Mouse (Mus musculus) forebrain, embryonic 16.5 days (tissue): ENCODE results near the gene Pam. TPM values are rescaled to one million over a fixed set of nuclear protein-coding genes. Genes with fewer than 3 reads are reported as not detected.

Source experiments
- ATAC-seq: fragments of 200-750 bp; cut with Nextera tagmentation; 2 replicates; pipeline ENCODE4 v1.8.0; 2017; ENCODE audit warnings: mild to moderate bottlenecking, moderate library complexity
- H3K27ac ChIP-seq: fragments of 300-500 bp; sonication (generic); 2 replicates; pipeline ENCODE4 v1.5.1; 2014; ENCODE audit warnings: low read length, control low read depth
- H3K27me3 ChIP-seq: fragments of 300-500 bp; sonication (generic); replicated peaks from 2 replicates; pipeline ENCODE4 v1.6.1; 2014; ENCODE audit warnings: low read length; ENCODE audit not compliant: control insufficient read depth, insufficient read depth
- H3K36me3 ChIP-seq: fragments of 300-500 bp; sonication (generic); 2 replicates; pipeline ENCODE4 v1.6.1; 2014; ENCODE audit not compliant: control insufficient read depth, insufficient read depth
- H3K4me1 ChIP-seq: fragments of 300-500 bp; sonication (generic); replicated peaks from 2 replicates; pipeline ENCODE4 v1.6.1; 2014; ENCODE audit warnings: low read length; ENCODE audit not compliant: control insufficient read depth, insufficient read depth
- H3K4me2 ChIP-seq: fragments of 300-500 bp; sonication (generic); 2 replicates; pipeline ENCODE4 v1.6.1; 2014; ENCODE audit warnings: mild to moderate bottlenecking, low read length, control low read depth
- H3K4me3 ChIP-seq: fragments of 300-500 bp; sonication (generic); replicated peaks from 2 replicates; pipeline ENCODE4 v1.5.1; 2014; ENCODE audit warnings: mild to moderate bottlenecking, low read length, control low read depth
- H3K9ac ChIP-seq: fragments of 300-500 bp; sonication (generic); replicated peaks from 2 replicates; pipeline ENCODE4 v1.6.1; 2014; ENCODE audit warnings: low read depth, low read length, control low read depth
- H3K9me3 ChIP-seq: fragments of 300-500 bp; sonication (generic); 2 replicates; pipeline ENCODE4 v1.6.1; 2016; ENCODE audit warnings: low read length; ENCODE audit not compliant: control insufficient read depth
- WGBS: fragments of 180-500 bp; shearing (Covaris S2); extraction: QIAGEN DNeasy Blood & Tissue Kit; methylation state at CpG from one replicate; pipeline ENCODE4 v1.1.7; 2014; 5-methylcytosine and 5-hydroxymethylcytosine counted together
- polyA plus RNA-seq: library from polyadenylated mRNA; unstranded; fragments of >200 nt; fragmentation: Nextera tagmentation; extraction: Ambion mirVana; gene quantifications from 2 replicates; pipeline ENCODE4 v1.2.1, GENCODE M21; 2015

The Pam gene
- polyA plus RNA-seq, 1 experiment from 2014 or later, result 45.1 TPM

DNA sequence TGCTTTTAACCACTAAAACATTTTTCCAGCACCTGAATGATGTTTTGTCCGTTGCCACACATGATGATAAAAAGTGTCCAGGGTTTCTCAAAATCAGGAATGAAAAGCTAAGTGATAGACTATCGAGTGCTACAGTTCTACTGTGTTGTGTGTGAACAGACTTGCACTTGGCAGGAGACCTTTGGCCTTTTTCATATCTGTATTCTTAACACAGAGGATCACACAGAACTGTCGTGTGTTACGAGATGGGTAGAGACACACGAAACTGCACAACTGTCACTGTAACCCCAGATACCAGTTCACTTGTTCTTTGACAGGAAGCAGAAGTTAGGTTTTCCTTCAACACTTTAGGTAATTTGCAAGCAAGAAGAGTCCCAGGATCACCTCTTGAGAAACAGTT lies 232.7 kb downstream of the Pam start:
- Histone ChIP-seq H3K27me3 (no peaks in the 10 kb centered on the region), H3K4me2 (no peak overlapping the region), H3K9me3 (no peaks in the 10 kb centered on the region), H3K27ac (peak overlapping the region; percentile 60), H3K4me3 (no peak overlapping the region), H3K4me1 (peaks cover 17% of the 10 kb centered on the region), H3K9ac (no peak overlapping the region), H3K36me3 (0 out of 2 replicates have a peak, but pooled peaks cover 2% of the 10 kb centered on the region)
- peak; percentile 60 for ATAC-seq
- 45% methylated on average over 5 of the region's 5 CpGs for WGBS

- Histone ChIP-seq H3K27me3 (no peaks in the 10 kb centered on the region), H3K4me3 (no peak overlapping the region), H3K9ac (no peak overlapping the region), H3K36me3 (no peaks in the 10 kb centered on the region), H3K4me2 (no peak overlapping the region), H3K9me3 (no peaks in the 10 kb centered on the region), H3K4me1 (peaks cover 6% of the 10 kb centered on the region; the same call in 1 of the 2 replicates), H3K27ac (no peak overlapping the region)
- ATAC-seq, result no peak
- 48% methylated on average over 3 of the region's 3 CpGs for WGBS
Observed at GRCm38 (mm10) chr1:97854256-97854655, 241.2 kb downstream of the Pam start.

- no peaks in the 10 kb centered on the region for H3K27me3 ChIP-seq
- 63% methylated on average over 13 of the region's 13 CpGs for WGBS
- no peaks in the 10 kb centered on the region for H3K36me3 ChIP-seq
- no peak overlapping the region for H3K4me3 ChIP-seq
- H3K4me2 ChIP-seq, result no peak overlapping the region
- peak; percentile 7; the same call in 1 of the 2 replicates for ATAC-seq
- peak overlapping the region; percentile 74 for H3K27ac ChIP-seq
- no peaks in the 10 kb centered on the region for H3K9me3 ChIP-seq
- no peak overlapping the region for H3K9ac ChIP-seq
- H3K4me1 ChIP-seq, result peaks cover 22% of the 10 kb centered on the region
Observed at GRCm38 (mm10) chr1:97851601-97852175, 243.8 kb downstream of the Pam start.

- H3K27ac ChIP-seq, result peak overlapping the region; percentile 63
Observed at GRCm38 (mm10) chr1:97848601-97849241, 246.7 kb downstream of the Pam start.

GRCm38 (mm10) chr1:97843220-97843992 lies 252.0 kb downstream of the Pam start:
- Histone ChIP-seq H3K4me2 (no peak overlapping the region), H3K36me3 (peaks cover 2% of the 10 kb centered on the region; the same call in 1 of the 2 replicates), H3K9me3 (no peaks in the 10 kb centered on the region), H3K9ac (no peak overlapping the region), H3K27ac (peak overlapping the region; percentile 16), H3K4me1 (peaks cover 9% of the 10 kb centered on the region), H3K27me3 (no peaks in the 10 kb centered on the region), H3K4me3 (no peak overlapping the region)
- ATAC-seq, result peak; percentile 87

More at GRCm38 (mm10) chr1:97848601-97849241, 246.7 kb downstream of the Pam start:
- H3K9me3 ChIP-seq, result no peaks in the 10 kb centered on the region
- H3K9ac ChIP-seq, result 0 out of 2 replicates have a peak overlapping the region, but pooled peaks have one; percentile 13
- peak; percentile 91 for ATAC-seq
- peaks cover 22% of the 10 kb centered on the region for H3K4me1 ChIP-seq
- WGBS, result 7% methylated on average over 14 of the region's 14 CpGs
- H3K27me3 ChIP-seq, result no peaks in the 10 kb centered on the region
- no peak overlapping the region for H3K4me3 ChIP-seq
- peaks cover 2% of the 10 kb centered on the region; the same call in 1 of the 2 replicates for H3K36me3 ChIP-seq
- H3K4me2 ChIP-seq, result peak overlapping the region; percentile 32

DNA sequence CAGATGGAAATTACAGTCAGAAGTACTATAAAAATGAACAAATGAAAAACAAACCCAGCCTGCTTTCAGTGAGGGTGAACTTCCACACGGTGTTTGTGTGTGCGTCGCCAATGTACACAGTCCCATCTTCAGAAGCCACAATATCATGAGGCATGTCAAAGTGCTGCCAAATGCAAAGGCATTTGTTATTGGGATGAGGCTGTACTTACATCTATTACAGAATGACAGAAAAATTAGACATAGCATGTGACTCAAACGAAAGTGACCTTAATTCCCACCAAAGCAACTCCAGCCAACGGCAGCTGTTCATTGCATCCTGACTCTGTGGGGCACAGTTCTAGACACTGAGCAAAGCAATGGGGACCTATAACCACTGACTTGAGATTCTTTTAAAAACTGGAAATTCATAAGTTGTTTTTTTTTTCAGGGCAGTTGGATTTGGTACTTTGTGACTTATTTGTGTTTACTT lies 261.1 kb downstream of the Pam start:
- Histone ChIP-seq H3K9ac (no peak overlapping the region), H3K4me2 (no peak overlapping the region), H3K9me3 (no peaks in the 10 kb centered on the region), H3K4me1 (peaks cover 19% of the 10 kb centered on the region), H3K27me3 (no peaks in the 10 kb centered on the region), H3K27ac (peak overlapping the region; percentile 81), H3K36me3 (no peaks in the 10 kb centered on the region), H3K4me3 (no peak overlapping the region)
- 43% methylated on average over 5 of the region's 5 CpGs for WGBS
- ATAC-seq, result peak; percentile 32; the same call in 1 of the 2 replicates

- H3K4me1 ChIP-seq, result peaks cover 19% of the 10 kb centered on the region
- WGBS, result 24% methylated on average over 5 of the region's 5 CpGs
Observed at GRCm38 (mm10) chr1:97833466-97834353, 261.7 kb downstream of the Pam start.

DNA sequence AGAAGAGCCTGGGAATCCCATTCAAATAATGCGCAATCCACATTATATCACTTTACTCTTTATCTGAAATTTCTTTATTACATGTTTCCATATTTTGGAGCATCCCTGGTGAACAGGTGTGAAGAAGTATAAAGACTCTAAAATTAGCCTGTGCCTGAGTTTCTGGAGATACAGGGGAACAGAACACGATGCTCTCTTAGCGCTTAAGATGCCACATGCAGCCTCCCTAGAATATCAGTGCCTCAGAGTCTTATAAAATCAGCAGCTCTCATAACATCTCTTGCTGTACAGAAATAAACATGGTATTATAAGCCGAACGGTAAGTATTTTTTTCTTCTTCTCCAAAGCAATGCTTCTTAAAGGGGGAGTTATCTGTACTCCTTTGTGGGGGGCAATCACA lies 267.4 kb downstream of the Pam start:
- Histone ChIP-seq H3K9ac (no peak overlapping the region), H3K4me3 (no peak overlapping the region), H3K36me3 (peaks cover 2% of the 10 kb centered on the region; the same call in 1 of the 2 replicates), H3K27me3 (no peaks in the 10 kb centered on the region), H3K9me3 (no peaks in the 10 kb centered on the region), H3K4me2 (no peak overlapping the region), H3K27ac (no peak overlapping the region), H3K4me1 (peaks cover 1% of the 10 kb centered on the region; the same call in 1 of the 2 replicates)
- ATAC-seq, result no peak
- WGBS, result 84% methylated on average over 5 of the region's 5 CpGs

More at GRCm38 (mm10) chr1:97833466-97834353, 261.7 kb downstream of the Pam start:
- Histone ChIP-seq H3K27me3 (no peaks in the 10 kb centered on the region), H3K36me3 (no peaks in the 10 kb centered on the region), H3K4me3 (no peak overlapping the region), H3K9me3 (no peaks in the 10 kb centered on the region), H3K9ac (no peak overlapping the region), H3K27ac (peak overlapping the region; percentile 81), H3K4me2 (no peak overlapping the region)
- peak; percentile 93 for ATAC-seq
